Mouse (Mus musculus): ENCODE data around the gene Eno2. TPM values are rescaled to one million over a fixed set of nuclear protein-coding genes. Genes with fewer than 3 reads are reported as not detected.
A peak's percentile ranks its signal among the peaks of the same experiment; 100 is the strongest.

The Eno2 gene
- polyA plus RNA-seq, 1 experiment from 2014 or later: 10.8 TPM

DNA sequence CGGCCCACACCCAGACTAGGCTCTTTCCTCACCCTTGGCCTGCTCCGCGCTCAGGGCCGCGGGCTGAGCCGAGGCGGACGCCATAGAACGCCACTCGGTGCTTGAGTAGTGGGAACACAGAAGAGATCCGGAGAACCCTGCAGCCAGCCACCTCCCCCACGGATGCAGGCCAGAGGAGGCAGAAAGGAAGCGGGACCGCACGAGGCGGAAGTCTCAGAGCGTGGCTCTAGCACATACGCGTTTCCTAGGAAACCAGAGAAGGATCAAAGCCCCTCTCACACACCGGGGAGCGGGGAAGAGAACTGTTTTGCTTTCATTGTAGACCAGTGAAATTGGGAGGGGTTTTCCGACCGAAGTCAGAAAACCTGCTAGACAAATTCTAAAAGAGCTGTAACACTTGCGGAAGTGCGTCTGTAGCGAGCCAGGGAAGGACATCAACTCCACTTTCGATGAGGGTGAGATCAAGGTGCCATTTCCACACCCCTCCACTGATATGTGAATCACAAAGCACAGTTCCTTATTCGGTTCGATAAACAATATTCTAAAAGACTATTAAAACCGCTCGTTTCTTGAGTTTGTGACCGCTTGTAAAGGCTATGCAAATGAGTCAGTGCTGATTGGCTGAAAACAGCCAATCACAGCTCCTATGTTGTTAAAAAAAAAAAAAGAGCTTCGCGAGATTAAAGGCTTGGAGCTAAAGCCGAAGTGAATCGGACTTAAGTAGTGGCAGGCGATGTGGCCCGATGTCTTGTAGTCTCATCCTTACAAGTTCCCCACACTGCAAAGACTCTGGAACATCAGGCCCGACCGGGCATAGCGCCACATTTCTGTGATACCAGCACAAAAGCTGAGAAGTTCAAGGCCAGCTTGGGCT, 28.3 kb downstream of the Eno2 start, which contains the start of gene Grcc10:
Gene Grcc10 (minus strand): TSS at position 487 of the 874 bp plus-strand sequence.
- Histone ChIP-seq H3K9me3 (ENCODE audit: control insufficient read depth, low read length) (no peaks in the 10 kb centered on the region), H3K36me3 (ENCODE audit: control insufficient read depth, insufficient read depth, low read length) (peaks cover 29% of the 10 kb centered on the region), H3K27ac (ENCODE audit: low read depth, low read length) (peak within 1 kb of the TSS; percentile 100), H3K4me1 (ENCODE audit: control insufficient read depth, insufficient read depth, low read length) (peaks cover 35% of the 10 kb centered on the region), H3K27me3 (ENCODE audit: control insufficient read depth, insufficient read depth, low read length) (no peaks in the 10 kb centered on the region), H3K4me2 (replicated peaks; ENCODE audit: low read depth, low read length) (peak within 1 kb of the TSS; percentile 75), H3K4me3 (ENCODE audit: low read length) (peak within 1 kb of the TSS; percentile 66), H3K9ac (ENCODE audit: low read depth, low read length) (peak within 1 kb of the TSS; percentile 82)
- WGBS: under 1% methylated on average over 41 of the region's 41 CpGs
- ATAC-seq (ENCODE audit: low FRiP score, low TSS enrichment): peak; percentile 85

DNA sequence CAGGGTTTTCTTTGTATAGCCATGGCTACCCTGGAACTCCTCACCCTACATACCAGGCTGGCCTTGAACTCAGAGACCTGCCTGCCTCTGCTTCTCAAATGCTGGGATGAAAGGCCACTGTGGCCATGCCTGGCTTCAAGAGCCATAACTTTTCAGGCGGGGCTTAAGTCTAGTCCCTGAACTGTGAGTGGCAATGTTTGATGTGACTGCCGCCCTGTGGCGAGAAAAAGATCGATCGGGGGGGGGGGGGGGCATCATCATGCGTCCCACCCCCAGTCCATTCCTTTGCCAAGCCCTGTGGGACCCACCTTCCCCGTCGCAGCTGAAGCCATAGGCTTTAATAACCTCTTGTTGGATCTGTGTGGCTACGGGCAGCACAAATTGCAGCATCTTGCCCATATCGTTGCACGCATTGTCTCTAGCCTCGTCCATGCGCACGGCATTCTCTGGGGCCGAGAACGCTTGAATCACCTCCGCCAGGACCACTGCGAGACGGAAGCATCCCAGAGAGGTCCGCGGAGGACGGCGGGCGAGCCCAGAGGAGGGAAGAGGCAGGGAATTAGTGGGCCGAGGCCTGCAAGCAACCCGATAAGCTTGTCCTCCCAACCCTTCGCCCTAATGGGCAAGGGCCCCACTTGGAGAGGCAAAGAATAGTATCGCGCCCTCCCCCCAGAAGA, 29.1 kb downstream of the Eno2 start:
- Histone ChIP-seq H3K9me3 (ENCODE audit: control insufficient read depth, low read length) (no peaks in the 10 kb centered on the region), H3K36me3 (ENCODE audit: control insufficient read depth, insufficient read depth, low read length) (peaks cover 29% of the 10 kb centered on the region), H3K27ac (ENCODE audit: low read depth, low read length) (peak overlapping the region; percentile 100), H3K4me2 (replicated peaks; ENCODE audit: low read depth, low read length) (peak overlapping the region; percentile 75), H3K4me3 (ENCODE audit: low read length) (peak overlapping the region; percentile 66), H3K27me3 (ENCODE audit: control insufficient read depth, insufficient read depth, low read length) (no peaks in the 10 kb centered on the region), H3K9ac (ENCODE audit: low read depth, low read length) (peak overlapping the region; percentile 82), H3K4me1 (ENCODE audit: control insufficient read depth, insufficient read depth, low read length) (peaks cover 31% of the 10 kb centered on the region)
- under 1% methylated on average over 29 of the region's 29 CpGs for WGBS
- peak; percentile 30 for ATAC-seq (ENCODE audit: low FRiP score, low TSS enrichment)

DNA sequence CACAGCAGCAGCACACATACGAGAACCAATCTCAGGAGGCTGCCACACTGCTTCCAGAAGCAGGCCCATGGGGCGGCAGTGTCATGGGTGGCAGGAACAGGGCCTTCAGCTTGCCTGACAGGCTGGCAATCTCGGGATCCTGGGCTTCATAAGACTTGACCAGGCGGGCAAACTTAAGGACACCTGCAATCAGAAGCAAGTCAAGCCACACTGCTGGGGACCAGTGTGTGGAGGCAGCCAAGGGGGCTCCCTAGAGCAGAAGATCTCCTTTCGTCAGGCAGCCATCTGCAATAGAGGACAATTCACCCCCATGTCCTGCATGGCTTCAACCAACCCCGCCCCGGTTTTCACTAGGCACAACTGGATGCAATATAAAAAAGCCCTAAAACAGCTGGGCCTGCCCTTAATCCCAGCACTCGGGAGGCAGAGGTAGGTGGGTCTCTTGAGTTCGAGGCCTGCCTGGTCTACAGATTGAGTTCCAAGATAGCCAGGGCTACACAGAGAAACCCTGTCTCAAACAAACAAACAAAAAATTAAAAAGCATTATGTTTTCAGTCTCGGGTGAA, 30.2 kb downstream of the Eno2 start:
- peaks cover 28% of the 10 kb centered on the region for H3K4me1 ChIP-seq (ENCODE audit: control insufficient read depth, insufficient read depth, low read length)
- no peak for ATAC-seq (ENCODE audit: low FRiP score, low TSS enrichment)
- H3K27me3 ChIP-seq (ENCODE audit: control insufficient read depth, insufficient read depth, low read length): no peaks in the 10 kb centered on the region
- peaks cover 21% of the 10 kb centered on the region for H3K36me3 ChIP-seq (ENCODE audit: control insufficient read depth, insufficient read depth, low read length)
- H3K9ac ChIP-seq (ENCODE audit: low read depth, low read length): peak overlapping the region; percentile 9; the same call in 1 of the 2 replicates
- H3K9me3 ChIP-seq (ENCODE audit: control insufficient read depth, low read length): no peaks in the 10 kb centered on the region
- WGBS: 81% methylated on average over 10 of the region's 10 CpGs
- no peak overlapping the region for H3K4me2 ChIP-seq (replicated peaks; ENCODE audit: low read depth, low read length)
- no peak overlapping the region; the same call in 1 of the 2 replicates for H3K27ac ChIP-seq (ENCODE audit: low read depth, low read length)
- no peak overlapping the region for H3K4me3 ChIP-seq (ENCODE audit: low read length)

DNA sequence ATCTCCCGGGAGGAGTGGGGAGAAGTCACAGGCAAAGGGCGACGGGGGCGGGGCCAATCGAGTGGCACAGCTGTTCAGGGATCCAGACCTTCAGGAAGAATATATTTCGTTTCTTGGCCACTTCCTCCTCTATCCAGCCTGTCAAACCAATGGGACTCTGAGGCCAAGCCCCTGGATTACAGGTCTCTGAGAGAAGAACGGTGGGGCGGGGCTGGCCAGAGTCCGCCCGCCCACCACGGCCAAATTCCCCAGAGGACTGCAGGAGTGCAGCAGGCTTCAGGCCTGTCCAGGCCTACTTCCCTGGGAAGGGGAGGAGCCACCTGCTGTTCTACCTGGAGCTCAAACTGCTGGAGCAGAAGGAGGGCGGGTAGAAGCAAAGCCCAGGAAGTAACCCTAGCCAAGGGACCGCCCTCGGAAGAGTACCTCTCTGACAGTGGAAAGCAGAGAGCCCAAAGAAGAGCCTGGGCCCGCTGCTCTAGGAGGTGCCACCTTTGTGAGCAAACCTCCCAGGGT, 30.9 kb downstream of the Eno2 start, which contains the start of gene Ptpn6:
Gene Ptpn6 (minus strand): TSS at position 204 of the 513 bp plus-strand sequence.
- H3K4me3 ChIP-seq (ENCODE audit: low read length): no peak within 1 kb of the TSS

DNA sequence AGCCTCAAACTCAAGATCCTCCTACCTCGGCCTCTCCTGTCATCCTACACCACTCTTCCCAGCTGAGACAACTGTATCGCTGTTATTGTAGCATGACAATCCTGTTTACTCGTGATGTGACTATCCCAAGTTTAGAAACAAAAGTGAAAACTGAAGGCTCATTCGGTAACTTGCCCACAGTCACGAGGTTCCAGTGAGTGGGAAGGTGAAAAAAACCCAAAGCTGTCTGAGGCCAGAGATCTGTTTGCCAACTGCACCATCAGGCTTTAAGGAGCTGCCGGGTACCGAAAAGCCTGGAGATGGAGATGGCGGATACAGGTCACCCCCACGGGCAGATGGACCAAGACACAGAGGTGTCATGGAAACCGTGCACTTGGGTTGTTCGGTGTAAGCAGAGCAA, 32.4 kb downstream of the Eno2 start:
- no peaks in the 10 kb centered on the region for H3K27me3 ChIP-seq (ENCODE audit: control insufficient read depth, insufficient read depth, low read length)
- H3K4me1 ChIP-seq (ENCODE audit: control insufficient read depth, insufficient read depth, low read length): peaks cover 34% of the 10 kb centered on the region
- H3K9ac ChIP-seq (ENCODE audit: low read depth, low read length): no peak overlapping the region
- peaks cover 3% of the 10 kb centered on the region; the same call in 1 of the 2 replicates for H3K36me3 ChIP-seq (ENCODE audit: control insufficient read depth, insufficient read depth, low read length)
- H3K27ac ChIP-seq (ENCODE audit: low read depth, low read length): no peak overlapping the region
- 91% methylated on average over 11 of the region's 11 CpGs for WGBS
- ATAC-seq (ENCODE audit: low FRiP score, low TSS enrichment): no peak
- H3K4me2 ChIP-seq (replicated peaks; ENCODE audit: low read depth, low read length): no peak overlapping the region
- H3K4me3 ChIP-seq (ENCODE audit: low read length): no peak overlapping the region
- no peaks in the 10 kb centered on the region for H3K9me3 ChIP-seq (ENCODE audit: control insufficient read depth, low read length)

More for the DNA sequence above, 30.9 kb downstream of the Eno2 start, which contains the start of gene Ptpn6:
- H3K36me3 ChIP-seq (ENCODE audit: control insufficient read depth, insufficient read depth, low read length): peaks cover 13% of the 10 kb centered on the region
- peak within 1 kb of the TSS; percentile 56; the same call in 1 of the 2 replicates for H3K27ac ChIP-seq (ENCODE audit: low read depth, low read length)
- no peaks in the 10 kb centered on the region for H3K27me3 ChIP-seq (ENCODE audit: control insufficient read depth, insufficient read depth, low read length)
- peak within 1 kb of the TSS; percentile 22; the same call in 1 of the 2 replicates for H3K4me2 ChIP-seq (replicated peaks; ENCODE audit: low read depth, low read length)
- H3K9ac ChIP-seq (ENCODE audit: low read depth, low read length): peak within 1 kb of the TSS; percentile 9
- peaks cover 28% of the 10 kb centered on the region for H3K4me1 ChIP-seq (ENCODE audit: control insufficient read depth, insufficient read depth, low read length)
- ATAC-seq (ENCODE audit: low FRiP score, low TSS enrichment): peak; percentile 26; the same call in 1 of the 2 replicates
- WGBS: 22% methylated on average over 15 of the region's 15 CpGs
- H3K9me3 ChIP-seq (ENCODE audit: control insufficient read depth, low read length): no peaks in the 10 kb centered on the region

DNA sequence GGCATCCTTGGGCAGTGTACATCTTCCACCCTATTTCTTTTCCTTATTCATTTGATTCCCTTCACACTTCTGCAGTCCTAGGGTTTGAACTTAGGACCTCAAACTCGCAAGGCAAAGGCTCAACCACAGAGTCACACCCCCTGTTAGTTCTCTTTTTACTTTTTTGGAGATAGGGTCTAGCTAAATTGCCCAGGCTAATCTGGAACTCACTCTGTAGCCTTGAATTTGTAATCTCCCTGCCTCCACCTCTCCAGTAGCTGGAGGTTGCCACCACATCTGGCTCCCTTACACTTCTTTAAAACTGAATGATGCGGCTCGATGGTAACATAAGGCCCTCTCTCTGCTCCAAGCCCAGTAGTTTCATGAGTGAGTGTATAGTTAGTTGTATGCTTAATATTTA, 35.1 kb downstream of the Eno2 start:
- H3K4me1 ChIP-seq (ENCODE audit: control insufficient read depth, insufficient read depth, low read length): peaks cover 23% of the 10 kb centered on the region
- ATAC-seq (ENCODE audit: low FRiP score, low TSS enrichment): no peak
- H3K4me2 ChIP-seq (replicated peaks; ENCODE audit: low read depth, low read length): no peak overlapping the region
- no peak overlapping the region for H3K9ac ChIP-seq (ENCODE audit: low read depth, low read length)
- H3K27ac ChIP-seq (ENCODE audit: low read depth, low read length): no peak overlapping the region
- H3K27me3 ChIP-seq (ENCODE audit: control insufficient read depth, insufficient read depth, low read length): no peaks in the 10 kb centered on the region
- peaks cover 3% of the 10 kb centered on the region; the same call in 1 of the 2 replicates for H3K36me3 ChIP-seq (ENCODE audit: control insufficient read depth, insufficient read depth, low read length)
- H3K4me3 ChIP-seq (ENCODE audit: low read length): no peak overlapping the region
- H3K9me3 ChIP-seq (ENCODE audit: control insufficient read depth, low read length): no peaks in the 10 kb centered on the region
- 89% methylated on average over 3 of the region's 3 CpGs for WGBS

DNA sequence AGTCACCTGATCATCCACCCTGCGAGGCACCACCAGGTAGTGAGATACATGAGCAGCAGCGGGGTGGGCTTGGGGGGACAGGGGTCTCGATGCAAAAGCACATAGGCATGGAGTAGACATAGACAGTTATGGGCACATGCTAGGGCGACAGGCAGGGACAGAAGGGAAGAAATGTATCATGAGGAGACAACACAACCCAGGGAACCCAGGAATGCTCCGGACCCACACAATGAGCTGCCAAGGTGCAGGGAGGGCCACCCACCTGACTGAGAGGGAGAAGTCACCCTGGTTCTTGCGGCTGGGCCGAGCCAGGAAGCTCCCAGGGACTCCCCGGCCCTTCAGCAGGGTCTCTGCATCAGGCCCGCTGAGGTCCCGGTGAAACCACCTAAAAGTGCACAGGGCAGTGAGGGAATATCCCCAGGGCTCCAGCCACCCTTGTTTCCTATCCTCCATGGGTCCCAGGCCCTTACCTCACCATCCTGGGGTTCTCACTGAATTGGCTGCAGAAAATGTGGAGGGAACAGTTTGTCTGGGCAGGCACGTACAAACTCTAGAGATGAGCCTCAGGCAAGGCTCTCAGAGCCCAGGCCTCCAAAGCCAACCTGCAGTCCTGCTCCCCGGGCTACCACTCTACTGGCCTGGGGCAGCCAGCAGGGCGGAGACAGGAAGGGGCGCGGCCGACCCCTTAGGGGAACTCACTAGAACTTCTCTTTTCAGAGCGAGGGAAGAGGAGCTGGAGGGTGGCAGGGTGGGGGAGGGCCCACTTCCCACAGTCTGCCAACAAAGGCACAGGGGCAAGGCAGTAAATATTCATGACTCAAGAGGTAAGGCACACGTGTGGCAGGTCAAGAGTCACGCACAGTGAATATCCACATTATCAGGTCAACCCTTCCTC, 36.8 kb downstream of the Eno2 start:
- 41% methylated on average over 19 of the region's 19 CpGs for WGBS
- Histone ChIP-seq H3K4me1 (ENCODE audit: control insufficient read depth, insufficient read depth, low read length) (0 out of 2 replicates have a peak, but pooled peaks cover 7% of the 10 kb centered on the region), H3K27me3 (ENCODE audit: control insufficient read depth, insufficient read depth, low read length) (no peaks in the 10 kb centered on the region), H3K4me2 (replicated peaks; ENCODE audit: low read depth, low read length) (0 out of 2 replicates have a peak overlapping the region, but pooled peaks have one; percentile 8), H3K27ac (ENCODE audit: low read depth, low read length) (no peak overlapping the region), H3K36me3 (ENCODE audit: control insufficient read depth, insufficient read depth, low read length) (no peaks in the 10 kb centered on the region), H3K9ac (ENCODE audit: low read depth, low read length) (no peak overlapping the region; the same call in 1 of the 2 replicates), H3K9me3 (ENCODE audit: control insufficient read depth, low read length) (no peaks in the 10 kb centered on the region), H3K4me3 (ENCODE audit: low read length) (peak overlapping the region; percentile 9; the same call in 1 of the 2 replicates)
- peak; percentile 36; the same call in 1 of the 2 replicates for ATAC-seq (ENCODE audit: low FRiP score, low TSS enrichment)

DNA sequence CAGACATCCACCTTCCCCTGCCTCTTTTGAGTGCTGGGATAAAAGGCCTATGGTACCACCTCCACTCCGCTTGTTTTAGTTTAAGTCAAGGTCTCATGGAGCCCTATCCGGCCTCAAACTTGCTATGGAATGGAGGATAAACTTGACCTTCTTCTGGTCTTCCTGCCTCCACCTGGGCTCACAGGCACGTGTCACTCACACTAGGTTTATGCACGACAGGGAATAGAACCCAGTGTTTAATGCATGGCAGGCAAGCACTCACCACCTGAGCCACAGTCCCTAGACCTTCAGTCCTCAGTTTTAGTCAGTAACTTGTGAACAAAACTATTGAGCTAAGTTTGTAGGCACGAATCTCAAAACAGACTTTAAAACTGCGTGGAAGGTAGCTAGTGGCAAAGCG, 38.4 kb downstream of the Eno2 start:
- no peak overlapping the region for H3K9ac ChIP-seq (ENCODE audit: low read depth, low read length)
- no peak overlapping the region for H3K4me2 ChIP-seq (replicated peaks; ENCODE audit: low read depth, low read length)
- no peaks in the 10 kb centered on the region for H3K9me3 ChIP-seq (ENCODE audit: control insufficient read depth, low read length)
- H3K4me3 ChIP-seq (ENCODE audit: low read length): no peak overlapping the region
- H3K36me3 ChIP-seq (ENCODE audit: control insufficient read depth, insufficient read depth, low read length): no peaks in the 10 kb centered on the region
- no peak for ATAC-seq (ENCODE audit: low FRiP score, low TSS enrichment)
- WGBS: 88% methylated on average over 7 of the region's 7 CpGs
- 0 out of 2 replicates have a peak, but pooled peaks cover 7% of the 10 kb centered on the region for H3K4me1 ChIP-seq (ENCODE audit: control insufficient read depth, insufficient read depth, low read length)
- no peak overlapping the region for H3K27ac ChIP-seq (ENCODE audit: low read depth, low read length)
- H3K27me3 ChIP-seq (ENCODE audit: control insufficient read depth, insufficient read depth, low read length): no peaks in the 10 kb centered on the region
